Mouse (Mus musculus): ENCODE measurements around the gene Tcaim. TPM values are rescaled to one million over a fixed set of nuclear protein-coding genes. Genes with fewer than 3 reads are reported as not detected.

The Tcaim gene
- polyA plus RNA-seq, 1 experiment, result not detected

DNA sequence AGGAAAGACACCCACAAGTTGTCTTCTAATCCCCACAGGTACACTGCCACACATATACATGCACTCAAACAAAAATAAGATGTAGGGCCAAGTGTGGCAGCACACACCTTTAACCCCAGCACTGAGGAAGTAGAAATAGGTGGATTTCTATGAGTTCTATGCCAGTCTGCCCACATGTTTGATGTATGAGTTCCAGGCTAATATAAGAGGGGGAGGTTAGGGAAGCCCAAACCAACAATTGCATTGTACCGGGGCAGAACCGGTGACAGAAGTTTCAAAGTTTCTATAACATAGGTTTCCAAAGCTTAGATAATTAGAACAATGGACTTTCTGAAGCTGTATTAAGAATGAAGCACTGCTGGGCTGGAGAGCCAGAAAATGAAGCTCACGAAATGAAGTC is 59.5 kb downstream of the Tcaim start:
- 36% methylated on average over 3 of the region's 3 CpGs for WGBS
- Histone ChIP-seq H3K4me1 (ENCODE audit: control insufficient read depth, insufficient read depth, low read length) (no peaks in the 10 kb centered on the region), H3K27ac (ENCODE audit: insufficient read depth, low read depth, low read length) (no peak overlapping the region), H3K4me3 (ENCODE audit: insufficient read depth, low read depth, low read length) (no peak overlapping the region)
- TF ChIP-seq POLR2A (IDR thresholded peaks at IDR 0.05; ENCODE audit: insufficient read depth, low read depth, low read length) (no peak), CTCF (IDR thresholded peaks at IDR 0.05; ENCODE audit: insufficient read depth, low read depth, low read length) (no peak)

- Histone ChIP-seq H3K4me3 (ENCODE audit: insufficient read depth, low read depth, low read length) (peak within 1 kb of the TSS; percentile 93), H3K27ac (ENCODE audit: insufficient read depth, low read depth, low read length) (peak within 1 kb of the TSS; percentile 67), H3K4me1 (ENCODE audit: control insufficient read depth, insufficient read depth, low read length) (no peaks in the 10 kb centered on the region)
- under 1% methylated on average over 34 of the region's 34 CpGs for WGBS
- no peak for TF ChIP-seq CTCF (IDR thresholded peaks at IDR 0.05; ENCODE audit: insufficient read depth, low read depth, low read length)
- peak; percentile 38; the same call in 1 of the 2 replicates for TF ChIP-seq POLR2A (IDR thresholded peaks at IDR 0.05; ENCODE audit: insufficient read depth, low read depth, low read length)
These were observed 60.4 kb downstream of the Tcaim start, which contains the start of gene Zfp445 for GRCm38 (mm10) chr9:122865697-122866166. Gene Zfp445, minus strand, starts transcription at chr9:122866006.

DNA sequence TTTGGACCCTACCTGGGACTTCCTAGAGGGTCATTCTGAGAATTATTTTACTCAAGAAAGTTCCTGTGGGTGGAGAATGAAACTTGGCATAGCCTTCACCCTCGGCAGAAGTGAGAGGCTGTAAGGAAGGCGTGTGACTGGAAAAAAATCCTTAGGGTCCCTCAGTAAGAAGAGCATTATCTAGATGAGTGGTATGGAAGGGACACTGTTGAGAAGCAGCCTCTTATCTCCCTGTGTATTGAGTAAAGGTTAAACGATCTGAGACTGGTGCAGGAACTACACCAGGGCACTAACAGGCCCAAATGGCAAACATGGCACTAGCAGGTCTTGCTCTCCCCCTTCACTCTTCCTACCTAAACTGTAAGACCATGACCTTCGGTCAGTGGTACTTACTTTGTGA is 60.9 kb downstream of the Tcaim start:
- Histone ChIP-seq H3K4me3 (ENCODE audit: insufficient read depth, low read depth, low read length) (peak overlapping the region; percentile 93), H3K27ac (ENCODE audit: insufficient read depth, low read depth, low read length) (no peak overlapping the region), H3K4me1 (ENCODE audit: control insufficient read depth, insufficient read depth, low read length) (no peaks in the 10 kb centered on the region)
- WGBS, result 60% methylated on average over 4 of the region's 4 CpGs
- TF ChIP-seq POLR2A (IDR thresholded peaks at IDR 0.05; ENCODE audit: insufficient read depth, low read depth, low read length) (no peak), CTCF (IDR thresholded peaks at IDR 0.05; ENCODE audit: insufficient read depth, low read depth, low read length) (no peak)

DNA sequence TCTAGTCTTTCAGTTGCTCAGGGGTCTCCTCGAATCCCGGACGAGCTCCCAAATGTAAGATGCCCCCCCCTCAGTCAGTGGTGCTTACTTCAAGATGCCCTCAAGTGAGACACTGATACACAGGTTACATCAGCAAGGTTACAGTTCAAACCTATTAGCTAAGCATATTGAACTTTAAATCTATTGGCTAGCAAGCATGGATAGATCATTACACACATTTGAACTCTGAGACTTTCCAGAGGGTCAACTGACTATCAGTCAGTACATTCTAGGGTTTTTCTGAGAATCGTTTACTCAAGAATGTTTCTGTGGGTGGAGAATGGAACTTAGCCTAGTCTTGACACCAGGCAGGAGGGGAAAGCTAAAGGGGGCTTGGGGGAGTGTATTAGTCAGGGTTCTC is 67.3 kb downstream of the Tcaim start:
- Histone ChIP-seq H3K4me1 (ENCODE audit: control insufficient read depth, insufficient read depth, low read length) (no peaks in the 10 kb centered on the region), H3K27ac (ENCODE audit: insufficient read depth, low read depth, low read length) (no peak overlapping the region), H3K4me3 (ENCODE audit: insufficient read depth, low read depth, low read length) (no peak overlapping the region)
- TF ChIP-seq POLR2A (IDR thresholded peaks at IDR 0.05; ENCODE audit: insufficient read depth, low read depth, low read length) (no peak), CTCF (IDR thresholded peaks at IDR 0.05; ENCODE audit: insufficient read depth, low read depth, low read length) (no peak)
- WGBS, result 80% methylated on average over 4 of the region's 4 CpGs

GRCm38 (mm10) chr9:122874653-122875052 is 69.3 kb downstream of the Tcaim start:
- H3K4me3 ChIP-seq (ENCODE audit: insufficient read depth, low read depth, low read length), result no peak overlapping the region
- 63% methylated on average over 1 of the region's 1 CpGs for WGBS
- H3K27ac ChIP-seq (ENCODE audit: insufficient read depth, low read depth, low read length), result no peak overlapping the region
- H3K4me1 ChIP-seq (ENCODE audit: control insufficient read depth, insufficient read depth, low read length), result no peaks in the 10 kb centered on the region
- TF ChIP-seq CTCF (IDR thresholded peaks at IDR 0.05; ENCODE audit: insufficient read depth, low read depth, low read length), result no peak
- TF ChIP-seq POLR2A (IDR thresholded peaks at IDR 0.05; ENCODE audit: insufficient read depth, low read depth, low read length), result no peak

GRCm38 (mm10) chr9:122875145-122875544 is 69.8 kb downstream of the Tcaim start:
- H3K27ac ChIP-seq (ENCODE audit: insufficient read depth, low read depth, low read length), result no peak overlapping the region
- no peak overlapping the region for H3K4me3 ChIP-seq (ENCODE audit: insufficient read depth, low read depth, low read length)
- TF ChIP-seq CTCF (IDR thresholded peaks at IDR 0.05; ENCODE audit: insufficient read depth, low read depth, low read length), result no peak
- no peak for TF ChIP-seq POLR2A (IDR thresholded peaks at IDR 0.05; ENCODE audit: insufficient read depth, low read depth, low read length)
- no peaks in the 10 kb centered on the region for H3K4me1 ChIP-seq (ENCODE audit: control insufficient read depth, insufficient read depth, low read length)
- WGBS, result 94% methylated on average over 2 of the region's 2 CpGs

- TF ChIP-seq POLR2A (IDR thresholded peaks at IDR 0.05; ENCODE audit: insufficient read depth, low read depth, low read length), result no peak
- TF ChIP-seq CTCF (IDR thresholded peaks at IDR 0.05; ENCODE audit: insufficient read depth, low read depth, low read length), result no peak
These were observed 80.0 kb downstream of the Tcaim start, which contains the start of gene Zkscan7 for GRCm38 (mm10) chr9:122885385-122885784. Gene Zkscan7, plus strand, starts transcription at chr9:122885685.

More at GRCm38 (mm10) chr9:122885385-122885784, 80.0 kb downstream of the Tcaim start, which contains the start of gene Zkscan7:
- H3K27ac ChIP-seq (ENCODE audit: insufficient read depth, low read depth, low read length), result no peak within 1 kb of the TSS
- peak within 1 kb of the TSS; percentile 75; the same call in 1 of the 2 replicates for H3K4me3 ChIP-seq (ENCODE audit: insufficient read depth, low read depth, low read length)
- H3K4me1 ChIP-seq (ENCODE audit: control insufficient read depth, insufficient read depth, low read length), result no peaks in the 10 kb centered on the region
- WGBS, result 90% methylated on average over 3 of the region's 3 CpGs

Other genes starting within 250 kb of the Tcaim start
- gene Topaz1, start 58.2 kb upstream of the Tcaim start, polyA plus RNA-seq (2012; ENCODE audit: insufficient read depth, insufficient read length, low replicate concordance, missing spikeins), result not detected in 2 replicates
- gene Gm35549, start 38.5 kb downstream of the Tcaim start, polyA plus RNA-seq (2012; ENCODE audit: insufficient read depth, insufficient read length, low replicate concordance, missing spikeins), result not detected in 2 replicates
- gene Zfp445, start 60.5 kb downstream of the Tcaim start, polyA plus RNA-seq (2012; ENCODE audit: insufficient read depth, insufficient read length, low replicate concordance, missing spikeins), result 65.3 and 733 TPM in 2 replicates
- gene Zkscan7, start 80.1 kb downstream of the Tcaim start, polyA plus RNA-seq (2012; ENCODE audit: insufficient read depth, insufficient read length, low replicate concordance, missing spikeins), result not detected in 2 replicates
- not detected in 2 replicates for gene Zfp105, start 117.5 kb downstream of the Tcaim start, polyA plus RNA-seq (2012; ENCODE audit: insufficient read depth, insufficient read length, low replicate concordance, missing spikeins)
- not detected in 2 replicates for gene 1110059G10Rik, start 145.5 kb downstream of the Tcaim start, polyA plus RNA-seq (2012; ENCODE audit: insufficient read depth, insufficient read length, low replicate concordance, missing spikeins)
- not detected in 2 replicates for gene Kif15, start 145.5 kb downstream of the Tcaim start, polyA plus RNA-seq (2012; ENCODE audit: insufficient read depth, insufficient read length, low replicate concordance, missing spikeins)
- gene Tmem42, start 215.8 kb downstream of the Tcaim start, polyA plus RNA-seq (2012; ENCODE audit: insufficient read depth, insufficient read length, low replicate concordance, missing spikeins), result not detected in 2 replicates
- not detected in 2 replicates for gene Tgm4, start 229.2 kb downstream of the Tcaim start, polyA plus RNA-seq (2012; ENCODE audit: insufficient read depth, insufficient read length, low replicate concordance, missing spikeins)